Mouse (Mus musculus) heart, postnatal 0 days (tissue): ENCODE data around the gene Cyp2w1.

Experiments used
- CTCF ChIP-seq: IDR thresholded peaks from 2 replicates; pipeline ENCODE4 v1.5.1; 2016; ENCODE audit warnings: antibody characterized with exemption, control low read depth, low read depth
- EP300 ChIP-seq: IDR thresholded peaks from 2 replicates; pipeline ENCODE4 v1.6.1; 2016; ENCODE audit warnings: antibody characterized with exemption, low read depth

DNA sequence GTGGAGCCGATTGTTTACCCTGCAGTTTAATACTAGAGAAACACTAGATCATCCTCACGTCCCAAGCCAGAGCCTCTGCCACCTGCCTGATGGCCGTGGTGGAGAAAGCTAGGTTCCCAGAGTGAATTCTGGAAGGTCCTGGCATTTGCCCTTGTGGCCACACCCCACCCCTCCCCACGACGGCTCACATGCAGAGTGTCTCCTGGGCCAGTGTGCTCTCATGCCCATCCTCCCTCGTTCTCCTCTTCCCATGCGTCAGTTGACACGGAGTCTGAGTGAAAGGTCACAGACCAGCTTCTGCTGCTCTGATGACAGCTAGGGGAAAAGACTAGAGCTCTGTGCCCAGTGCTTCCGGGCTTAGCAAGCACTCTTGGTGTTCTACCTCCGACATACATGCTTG is 32.1 kb downstream of the Cyp2w1 start:
- TF ChIP-seq CTCF, result 0 out of 2 replicates have a peak, but pooled peaks have one; percentile 1
- TF ChIP-seq EP300, result 0 out of 2 replicates have a peak, but pooled peaks have one; percentile 36
